Mouse (Mus musculus) testis, adult 2 months (tissue): Measurements from ENCODE around the gene Tns1.

ENCODE experiments used
- CTCF ChIP-seq: fragments of 200-500 bp; IDR thresholded peaks from 2 replicates; pipeline ENCODE4 v1.5.1; 2012; ENCODE audit warnings: low read depth, mild to moderate bottlenecking, inconsistent platforms, low read length, moderate library complexity; ENCODE audit not compliant: control insufficient read depth, insufficient read depth, insufficient replicate concordance
- POLR2A ChIP-seq: fragments of 200-500 bp; IDR thresholded peaks from 2 replicates; pipeline ENCODE4 v1.6.1; 2012; ENCODE audit warnings: low read depth, mild to moderate bottlenecking, inconsistent platforms, low read length, moderate library complexity; ENCODE audit not compliant: control insufficient read depth

DNA sequence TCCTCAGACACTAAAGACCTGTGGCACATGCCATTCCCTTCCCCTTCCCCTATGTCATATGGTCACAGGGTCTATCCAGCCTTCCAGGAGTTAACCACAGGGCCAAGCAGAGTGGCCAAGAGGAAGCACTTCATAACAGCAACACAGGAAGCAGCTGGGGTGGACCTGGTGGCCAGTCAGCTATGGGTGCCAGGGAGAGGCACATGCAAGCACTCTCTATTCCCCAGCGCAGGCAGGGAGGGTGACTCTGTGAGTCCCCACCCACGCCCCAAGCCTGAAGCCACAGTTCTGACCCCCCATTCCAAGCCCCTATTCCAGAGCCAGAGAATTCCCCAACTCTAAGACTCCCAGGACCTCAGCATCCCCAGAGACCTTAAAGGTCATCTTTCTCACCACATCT, 89.5 kb downstream of the Tns1 start:
- TF ChIP-seq CTCF (no peak), POLR2A (no peak)
